Mouse (Mus musculus): ENCODE results near the gene Gm45711.

Gene Gm45711

GRCm38 (mm10) chr8:104242038-104242644 is 67.7 kb downstream of the Gm45711 start:
- DNase-seq (ENCODE audit: low spot score), result no peak

DNA sequence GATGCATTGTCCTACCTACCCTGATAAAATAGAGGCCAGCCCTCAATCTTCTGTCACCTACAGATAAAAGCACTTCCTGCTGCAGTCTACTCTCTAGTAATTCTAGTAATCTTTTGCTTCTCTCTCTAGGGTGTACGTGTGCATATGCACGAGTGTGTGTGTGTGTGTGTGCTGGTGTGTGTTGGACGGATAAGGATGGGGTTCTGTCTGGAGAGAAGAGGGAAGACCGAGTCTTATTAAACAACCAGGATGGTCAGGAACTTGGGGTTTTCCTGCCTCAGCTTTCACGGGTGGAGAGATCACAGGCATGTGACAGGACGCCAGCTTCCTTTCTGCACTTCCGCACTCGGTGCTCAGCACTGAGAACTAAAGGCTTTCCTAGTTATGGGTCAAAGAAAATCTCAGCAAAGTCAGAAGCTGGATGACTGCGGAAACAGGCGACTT is 70.4 kb downstream of the Gm45711 start:
- no peak for DNase-seq (ENCODE audit: low spot score)

DNA sequence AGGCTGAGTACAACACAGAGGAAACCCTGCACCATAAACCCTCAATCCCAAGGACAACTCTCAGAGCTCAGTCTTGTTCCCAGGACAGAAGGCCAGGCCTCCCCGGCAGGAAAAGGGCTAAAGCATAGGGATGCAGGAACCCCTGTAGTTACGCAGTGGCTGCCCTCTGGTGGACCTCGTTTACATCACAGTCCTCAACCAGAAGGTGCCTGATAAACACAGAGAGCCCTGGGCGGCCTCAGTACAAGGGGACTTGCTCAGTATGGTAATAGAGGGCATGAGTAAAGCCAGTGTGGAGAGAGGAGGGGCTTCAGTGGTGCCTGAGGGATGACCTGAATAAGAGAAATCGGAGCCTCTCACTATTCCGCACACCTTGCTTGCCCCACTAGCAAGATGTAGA is 75.3 kb downstream of the Gm45711 start:
- DNase-seq (ENCODE audit: low spot score), result no peak

- DNase-seq (ENCODE audit: low spot score), result no peak
Measured at GRCm38 (mm10) chr8:104232919-104233318, 77.0 kb downstream of the Gm45711 start.

DNA sequence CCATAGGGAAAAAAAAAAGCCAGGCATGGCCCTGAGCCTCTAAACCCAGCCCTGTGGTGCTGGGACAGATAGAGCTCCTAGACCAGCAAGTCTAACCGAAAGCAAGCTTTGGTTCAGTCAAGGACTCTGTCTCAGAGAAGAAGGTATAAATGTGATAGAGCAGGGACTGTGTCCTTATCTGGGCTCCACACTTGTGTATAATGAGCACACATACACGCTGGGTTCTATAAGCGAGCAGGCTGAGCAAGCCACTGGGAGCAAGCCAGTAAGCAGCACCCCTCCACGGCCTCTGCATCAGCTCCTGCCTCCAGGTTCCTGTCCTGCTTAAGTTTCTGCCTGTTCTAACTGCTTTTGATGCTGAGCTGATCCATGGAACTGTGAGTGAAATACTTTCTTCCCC is 77.8 kb downstream of the Gm45711 start:
- no peak for DNase-seq (ENCODE audit: low spot score)

Measured in MN1 (cell line).